Mouse (Mus musculus): Measurements from ENCODE around the gene Rfxap. TPM values are rescaled to one million over a fixed set of nuclear protein-coding genes. Genes with fewer than 3 reads are reported as not detected.
A peak's percentile ranks its signal among the peaks of the same experiment; 100 is the strongest.

The Rfxap gene
- polyA plus RNA-seq, 1 experiment from 2014 or later, result 57.6 TPM

DNA sequence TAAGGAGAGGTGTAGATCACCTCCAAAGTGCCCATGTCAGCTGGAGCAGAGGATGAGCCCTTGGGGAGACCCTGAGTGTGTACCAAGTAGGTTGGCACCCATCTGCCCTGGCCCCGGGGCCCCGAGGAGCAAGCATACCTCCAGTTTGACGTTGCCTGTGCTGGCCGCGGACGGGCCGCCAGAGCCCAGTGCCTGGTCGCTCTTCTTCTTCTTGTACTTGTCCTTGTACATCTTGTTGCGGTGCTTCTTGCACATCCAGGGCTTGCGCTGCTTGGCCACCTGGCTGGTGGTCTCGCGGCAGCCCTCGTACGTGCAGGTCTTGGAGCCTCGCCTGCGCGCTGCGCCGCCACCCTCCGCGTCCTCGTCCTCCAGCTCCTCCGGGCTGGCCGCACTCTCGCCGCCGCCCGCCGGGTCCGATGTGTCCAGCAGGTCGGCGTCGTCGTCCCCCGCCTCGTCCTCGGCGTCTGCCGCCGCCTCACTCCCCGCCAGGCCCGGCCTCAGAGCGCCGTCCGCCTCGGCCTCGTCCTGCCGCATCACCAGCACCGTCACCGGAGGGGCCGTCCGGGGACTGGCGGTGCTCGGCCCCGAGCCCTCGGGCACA, 430 bp downstream of the Rfxap start:
- Histone ChIP-seq H3K36me3 (ENCODE audit: control insufficient read depth, insufficient read depth, low read length) (no peaks in the 10 kb centered on the region; the same call in 1 of the 2 replicates), H3K4me1 (replicated peaks; ENCODE audit: control insufficient read depth, insufficient read depth, low read length) (no peaks in the 10 kb centered on the region), H3K27me3 (ENCODE audit: control insufficient read depth, insufficient read depth, low read length) (no peaks in the 10 kb centered on the region), H3K4me2 (ENCODE audit: low read depth, low read length, severe bottlenecking) (peak overlapping the region; percentile 96), H3K9ac (ENCODE audit: low read length) (peak overlapping the region; percentile 95), H3K4me3 (ENCODE audit: low read depth, low read length) (peak overlapping the region; percentile 81), H3K9me3 (ENCODE audit: control insufficient read depth, low read length) (no peaks in the 10 kb centered on the region), H3K27ac (ENCODE audit: low read depth, low read length) (peak overlapping the region; percentile 87)
- peak; percentile 82 for ATAC-seq (replicated peaks; ENCODE audit: low FRiP score)
- WGBS, result under 1% methylated on average over 56 of the region's 56 CpGs
- no peak for DNase-seq (ENCODE audit: low spot score)

DNA sequence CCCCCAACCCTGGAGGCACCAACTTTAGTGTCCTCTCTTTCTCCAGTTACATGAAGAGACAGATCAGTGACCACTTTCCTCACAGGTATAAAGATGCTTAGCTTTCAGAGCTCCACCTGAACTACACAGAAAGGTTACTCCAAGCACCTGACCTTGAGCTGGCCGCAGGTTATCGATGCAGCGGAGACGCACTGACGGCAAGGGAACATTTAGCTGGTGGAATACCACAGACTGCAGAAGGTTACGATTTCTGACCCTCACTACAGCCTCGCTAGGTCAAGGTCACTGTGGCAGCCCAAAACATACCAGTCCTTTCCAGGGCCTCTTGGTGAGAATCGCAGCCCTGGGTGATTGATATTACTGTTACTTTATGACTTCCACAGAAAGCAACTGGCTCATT, 3.9 kb downstream of the Rfxap start:
- Histone ChIP-seq H3K9ac (ENCODE audit: low read length) (no peak overlapping the region), H3K36me3 (ENCODE audit: control insufficient read depth, insufficient read depth, low read length) (no peaks in the 10 kb centered on the region; the same call in 1 of the 2 replicates), H3K4me1 (replicated peaks; ENCODE audit: control insufficient read depth, insufficient read depth, low read length) (no peaks in the 10 kb centered on the region), H3K4me2 (ENCODE audit: low read depth, low read length, severe bottlenecking) (no peak overlapping the region), H3K27ac (ENCODE audit: low read depth, low read length) (no peak overlapping the region), H3K9me3 (ENCODE audit: control insufficient read depth, low read length) (no peaks in the 10 kb centered on the region), H3K27me3 (ENCODE audit: control insufficient read depth, insufficient read depth, low read length) (no peaks in the 10 kb centered on the region), H3K4me3 (ENCODE audit: low read depth, low read length) (no peak overlapping the region)
- no peak for ATAC-seq (replicated peaks; ENCODE audit: low FRiP score)
- DNase-seq (ENCODE audit: low spot score), result no peak
- WGBS, result 95% methylated on average over 8 of the region's 8 CpGs

DNA sequence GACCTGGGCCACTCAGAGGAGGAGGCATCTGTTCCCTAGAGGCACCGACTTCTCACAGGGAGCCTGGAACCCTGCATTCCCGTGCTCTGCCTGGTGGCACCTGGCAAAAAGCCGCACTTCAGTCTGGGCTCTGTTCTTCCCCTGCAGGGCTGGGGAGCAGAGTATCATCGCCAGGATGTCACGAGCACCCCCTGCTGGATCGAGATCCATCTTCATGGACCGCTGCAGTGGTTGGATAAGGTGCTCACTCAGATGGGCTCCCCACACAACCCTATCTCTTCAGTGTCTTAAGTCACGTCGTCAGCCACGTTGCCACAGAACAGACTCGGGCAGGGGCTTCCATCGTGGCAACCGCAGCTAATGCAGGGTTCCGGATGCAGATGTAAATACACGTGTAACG, 10.4 kb downstream of the Rfxap start:
- WGBS, result 38% methylated on average over 16 of the region's 16 CpGs
- DNase-seq (ENCODE audit: low spot score) (peak; percentile 53), ATAC-seq (replicated peaks; ENCODE audit: low FRiP score) (no peak; the same call in 1 of the 2 replicates)
- Histone ChIP-seq H3K9me3 (ENCODE audit: control insufficient read depth, low read length) (peaks cover 4% of the 10 kb centered on the region; the same call in 1 of the 2 replicates), H3K4me3 (ENCODE audit: low read depth, low read length) (no peak overlapping the region), H3K9ac (ENCODE audit: low read length) (no peak overlapping the region), H3K36me3 (ENCODE audit: control insufficient read depth, insufficient read depth, low read length) (no peaks in the 10 kb centered on the region), H3K4me2 (ENCODE audit: low read depth, low read length, severe bottlenecking) (no peak overlapping the region), H3K27me3 (ENCODE audit: control insufficient read depth, insufficient read depth, low read length) (no peaks in the 10 kb centered on the region), H3K4me1 (replicated peaks; ENCODE audit: control insufficient read depth, insufficient read depth, low read length) (no peaks in the 10 kb centered on the region), H3K27ac (ENCODE audit: low read depth, low read length) (no peak overlapping the region)

DNA sequence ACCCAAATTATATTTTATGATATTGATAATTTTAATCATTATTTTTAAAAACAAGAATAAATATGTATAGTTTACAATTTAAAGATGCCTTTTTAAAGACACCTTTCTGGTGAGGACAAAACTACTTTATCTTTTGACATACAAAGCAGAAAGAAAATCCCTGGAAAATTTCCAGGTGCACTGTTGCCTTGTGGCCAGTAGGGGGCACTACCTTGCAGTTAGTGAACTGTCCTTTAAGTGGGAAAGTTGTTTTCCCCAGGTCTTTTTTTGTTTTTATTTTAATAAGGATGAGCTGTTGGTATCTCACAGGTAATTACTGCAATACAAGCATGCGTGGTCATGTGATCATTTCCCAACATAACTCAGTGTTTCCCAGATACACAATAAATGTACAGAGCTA, 11.8 kb downstream of the Rfxap start:
- no peaks in the 10 kb centered on the region for H3K36me3 ChIP-seq (ENCODE audit: control insufficient read depth, insufficient read depth, low read length)
- H3K4me2 ChIP-seq (ENCODE audit: low read depth, low read length, severe bottlenecking), result no peak overlapping the region
- no peaks in the 10 kb centered on the region for H3K27me3 ChIP-seq (ENCODE audit: control insufficient read depth, insufficient read depth, low read length)
- no peak overlapping the region for H3K4me3 ChIP-seq (ENCODE audit: low read depth, low read length)
- no peaks in the 10 kb centered on the region for H3K4me1 ChIP-seq (replicated peaks; ENCODE audit: control insufficient read depth, insufficient read depth, low read length)
- no peak overlapping the region for H3K27ac ChIP-seq (ENCODE audit: low read depth, low read length)
- DNase-seq (ENCODE audit: low spot score), result peak; percentile 39
- no peak for ATAC-seq (replicated peaks; ENCODE audit: low FRiP score)
- no peak overlapping the region for H3K9ac ChIP-seq (ENCODE audit: low read length)
- WGBS, result 92% methylated on average over 1 of the region's 1 CpGs
- H3K9me3 ChIP-seq (ENCODE audit: control insufficient read depth, low read length), result peaks cover 4% of the 10 kb centered on the region; the same call in 1 of the 2 replicates

DNA sequence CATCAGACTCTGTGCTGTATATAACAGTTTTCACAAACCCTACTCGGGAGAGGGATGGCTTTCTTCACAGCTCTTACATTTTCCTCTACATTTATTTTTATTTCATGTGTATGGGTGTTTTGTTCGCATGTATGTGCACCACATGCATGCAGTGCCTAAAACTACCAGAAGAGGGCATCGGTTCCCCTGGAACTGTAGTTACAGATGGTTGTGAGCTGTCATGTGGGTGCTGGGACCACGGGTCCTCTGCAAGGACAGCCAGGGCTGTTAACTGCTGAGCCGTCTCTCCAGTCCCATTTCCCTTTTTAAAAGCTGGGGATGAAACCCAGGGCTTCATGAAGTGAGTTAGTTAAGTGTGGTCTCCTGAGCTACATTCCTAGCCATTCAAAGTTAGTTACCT, 12.2 kb downstream of the Rfxap start:
- H3K36me3 ChIP-seq (ENCODE audit: control insufficient read depth, insufficient read depth, low read length), result no peaks in the 10 kb centered on the region
- 93% methylated on average over 5 of the region's 5 CpGs for WGBS

GRCm38 (mm10) chr3:54793762-54794161, 13.8 kb downstream of the Rfxap start:
- WGBS, result 84% methylated on average over 6 of the region's 6 CpGs
- Histone ChIP-seq H3K27me3 (ENCODE audit: control insufficient read depth, insufficient read depth, low read length) (no peaks in the 10 kb centered on the region), H3K36me3 (ENCODE audit: control insufficient read depth, insufficient read depth, low read length) (no peaks in the 10 kb centered on the region), H3K4me2 (ENCODE audit: low read depth, low read length, severe bottlenecking) (no peak overlapping the region), H3K4me3 (ENCODE audit: low read depth, low read length) (no peak overlapping the region), H3K9me3 (ENCODE audit: control insufficient read depth, low read length) (peaks cover 4% of the 10 kb centered on the region; the same call in 1 of the 2 replicates), H3K27ac (ENCODE audit: low read depth, low read length) (no peak overlapping the region), H3K4me1 (replicated peaks; ENCODE audit: control insufficient read depth, insufficient read depth, low read length) (no peaks in the 10 kb centered on the region), H3K9ac (ENCODE audit: low read length) (no peak overlapping the region)
- ATAC-seq (replicated peaks; ENCODE audit: low FRiP score) (no peak), DNase-seq (ENCODE audit: low spot score) (peak; percentile 41)

More for the DNA sequence above, 12.2 kb downstream of the Rfxap start:
- H3K9me3 ChIP-seq (ENCODE audit: control insufficient read depth, low read length), result peaks cover 4% of the 10 kb centered on the region; the same call in 1 of the 2 replicates
- DNase-seq (ENCODE audit: low spot score) (peak; percentile 48), ATAC-seq (replicated peaks; ENCODE audit: low FRiP score) (no peak)
- no peak overlapping the region for H3K4me2 ChIP-seq (ENCODE audit: low read depth, low read length, severe bottlenecking)
- H3K27me3 ChIP-seq (ENCODE audit: control insufficient read depth, insufficient read depth, low read length), result no peaks in the 10 kb centered on the region
- no peaks in the 10 kb centered on the region for H3K4me1 ChIP-seq (replicated peaks; ENCODE audit: control insufficient read depth, insufficient read depth, low read length)
- no peak overlapping the region for H3K27ac ChIP-seq (ENCODE audit: low read depth, low read length)
- no peak overlapping the region for H3K4me3 ChIP-seq (ENCODE audit: low read depth, low read length)
- H3K9ac ChIP-seq (ENCODE audit: low read length), result no peak overlapping the region

DNA sequence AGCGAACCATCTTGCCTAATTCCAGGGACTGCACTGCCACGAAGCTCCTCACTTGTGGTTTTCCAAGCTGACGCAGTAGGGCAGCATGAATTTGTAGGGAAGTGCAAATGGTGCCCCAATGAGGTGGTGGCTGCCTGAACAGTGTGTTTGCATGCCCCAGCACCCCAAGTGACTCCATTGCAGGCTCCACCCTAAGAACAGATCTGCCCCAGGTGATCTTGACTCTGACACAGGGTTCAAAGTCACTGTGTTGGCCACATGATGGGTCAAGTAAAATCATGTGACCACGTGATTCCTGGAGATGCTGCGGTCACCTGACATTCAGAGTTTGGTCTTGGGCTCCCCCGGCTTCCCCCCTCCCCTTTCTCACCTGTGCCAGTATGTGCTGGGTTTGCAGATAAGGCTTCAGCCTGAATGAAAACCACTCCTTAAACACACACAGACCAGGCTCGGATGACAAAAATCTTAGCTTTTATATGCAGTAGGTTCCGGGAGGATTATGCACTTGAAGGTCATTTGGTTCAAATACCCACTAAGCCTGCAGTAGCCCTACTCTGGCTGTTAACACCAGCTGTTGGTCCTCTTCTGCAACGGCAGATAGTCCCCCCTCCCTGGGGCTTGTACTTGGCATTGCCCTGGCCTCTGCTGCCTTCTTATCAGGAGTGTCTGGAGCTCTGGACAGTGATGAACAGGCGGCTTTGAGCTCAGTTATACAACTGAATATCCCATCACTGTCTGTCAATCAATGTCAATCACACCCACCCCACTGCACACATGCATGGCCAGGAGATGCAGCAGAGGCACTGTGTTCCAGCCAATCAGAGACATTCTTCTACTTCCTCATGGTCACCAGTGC, 15.5 kb downstream of the Rfxap start:
- no peaks in the 10 kb centered on the region for H3K27me3 ChIP-seq (ENCODE audit: control insufficient read depth, insufficient read depth, low read length)
- H3K9ac ChIP-seq (ENCODE audit: low read length), result no peak overlapping the region
- no peaks in the 10 kb centered on the region for H3K4me1 ChIP-seq (replicated peaks; ENCODE audit: control insufficient read depth, insufficient read depth, low read length)
- peak; percentile 42 for DNase-seq (ENCODE audit: low spot score)
- H3K9me3 ChIP-seq (ENCODE audit: control insufficient read depth, low read length), result peaks cover 4% of the 10 kb centered on the region; the same call in 1 of the 2 replicates
- H3K4me2 ChIP-seq (ENCODE audit: low read depth, low read length, severe bottlenecking), result no peak overlapping the region
- no peaks in the 10 kb centered on the region for H3K36me3 ChIP-seq (ENCODE audit: control insufficient read depth, insufficient read depth, low read length)
- no peak for ATAC-seq (replicated peaks; ENCODE audit: low FRiP score)
- WGBS, result 79% methylated on average over 10 of the region's 10 CpGs
- no peak overlapping the region for H3K27ac ChIP-seq (ENCODE audit: low read depth, low read length)
- H3K4me3 ChIP-seq (ENCODE audit: low read depth, low read length), result no peak overlapping the region

DNA sequence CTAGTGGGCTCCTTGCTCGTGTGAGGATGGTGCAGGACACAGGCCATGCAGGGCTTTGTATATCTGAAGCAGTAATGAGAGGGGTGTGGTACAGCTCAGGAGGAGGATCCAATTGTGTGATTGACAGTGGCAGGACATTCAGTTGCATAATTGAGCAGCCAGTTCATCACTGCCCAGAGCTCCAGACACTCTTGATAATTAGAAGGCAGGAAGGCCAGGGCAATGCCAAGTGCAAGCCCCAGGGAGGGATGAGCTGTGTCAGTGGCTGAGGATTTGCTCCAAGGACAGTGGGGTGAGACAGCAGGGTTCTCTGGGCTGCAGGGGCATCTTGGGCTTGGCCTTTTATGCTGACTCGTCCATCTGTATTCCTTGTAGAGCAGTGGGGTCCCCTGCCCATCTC, 17.0 kb downstream of the Rfxap start:
- Histone ChIP-seq H3K4me1 (replicated peaks; ENCODE audit: control insufficient read depth, insufficient read depth, low read length) (no peaks in the 10 kb centered on the region), H3K9me3 (ENCODE audit: control insufficient read depth, low read length) (peaks cover 4% of the 10 kb centered on the region; the same call in 1 of the 2 replicates), H3K27ac (ENCODE audit: low read depth, low read length) (no peak overlapping the region), H3K27me3 (ENCODE audit: control insufficient read depth, insufficient read depth, low read length) (no peaks in the 10 kb centered on the region), H3K36me3 (ENCODE audit: control insufficient read depth, insufficient read depth, low read length) (no peaks in the 10 kb centered on the region), H3K4me3 (ENCODE audit: low read depth, low read length) (no peak overlapping the region), H3K9ac (ENCODE audit: low read length) (no peak overlapping the region), H3K4me2 (ENCODE audit: low read depth, low read length, severe bottlenecking) (no peak overlapping the region)
- ATAC-seq (replicated peaks; ENCODE audit: low FRiP score) (no peak), DNase-seq (ENCODE audit: low spot score) (peak; percentile 38)
- 69% methylated on average over 2 of the region's 2 CpGs for WGBS

All from forebrain, embryonic 11.5 days (tissue).